Mouse (Mus musculus) right cerebral cortex, postnatal 10 days (tissue): ENCODE data around the gene Tsx.
"Not testable (repeated sequence)": the region's sequence is repeated elsewhere in the genome, so short reads cannot be mapped to it uniquely, and the experiment has no call there.

ENCODE experiments used
- DNase-seq, 2 experiments: peaks; one replicate each; pipeline ENCODE4 v3.0.0; 2021; ENCODE audit warnings: low spot score in 2 of 2

Tsx gene

DNA sequence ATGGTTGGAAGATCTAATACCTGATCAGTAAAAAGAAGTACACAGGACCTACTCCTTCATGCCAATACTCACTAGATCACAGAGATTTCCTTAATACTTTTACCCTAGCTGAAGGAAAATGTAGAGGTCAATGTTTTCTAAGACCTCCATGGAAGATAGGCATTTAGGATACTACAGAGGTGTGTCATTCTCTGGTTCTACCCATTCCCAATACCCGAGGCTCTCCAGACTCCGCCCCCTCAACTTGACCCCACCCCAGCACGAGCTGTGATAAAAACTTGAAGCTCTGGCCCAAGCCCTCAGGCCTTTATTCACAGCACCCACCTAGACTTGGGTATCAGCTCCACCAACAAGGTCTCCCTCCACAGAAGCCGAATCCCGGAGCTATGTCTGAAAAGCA lies at the start of gene Tsx:
Gene Tsx (plus strand): TSS at position 301 of the 400 bp plus-strand sequence.
- no peak for DNase-seq

DNA sequence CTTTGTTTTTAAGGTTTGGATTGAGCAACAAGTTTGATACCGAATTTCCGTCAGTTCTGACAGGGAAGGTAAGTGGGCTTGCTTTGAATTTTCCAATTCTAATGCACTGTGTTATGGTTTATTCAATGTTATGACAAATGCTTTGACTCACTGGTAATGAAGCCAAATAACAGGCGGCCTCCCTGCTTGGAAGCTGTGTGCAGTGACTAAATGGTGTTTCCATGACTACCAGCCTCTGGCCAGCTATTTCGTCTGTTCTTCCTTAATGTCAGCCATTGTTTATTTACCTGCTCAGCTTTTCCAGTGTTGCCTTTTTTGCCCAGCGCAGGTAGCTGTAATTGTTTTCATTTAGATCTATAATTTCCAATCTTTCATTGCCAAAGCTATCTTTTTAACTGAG lies 48.1 kb upstream of the Tsx start:
- DNase-seq, result no peak

DNA sequence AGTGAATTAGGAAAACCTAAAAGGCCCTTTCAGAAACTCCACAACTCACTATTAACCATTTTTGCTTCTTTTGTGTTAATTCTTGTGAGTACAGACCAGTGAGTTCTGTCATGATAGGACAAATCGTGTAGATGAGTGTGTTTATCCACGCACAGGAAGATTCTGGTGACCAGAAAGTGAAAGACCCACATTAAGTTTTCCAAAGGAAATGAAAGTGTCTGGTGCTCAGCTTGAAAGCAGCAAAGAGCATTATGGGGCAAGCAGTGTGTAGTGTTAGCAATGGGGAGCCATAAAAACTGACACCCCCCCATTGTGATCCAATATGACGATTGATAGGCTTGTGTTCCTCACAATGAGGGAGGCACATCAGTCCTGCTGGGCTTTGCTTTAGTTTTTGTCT lies 45.6 kb upstream of the Tsx start:
- no peak for DNase-seq

DNA sequence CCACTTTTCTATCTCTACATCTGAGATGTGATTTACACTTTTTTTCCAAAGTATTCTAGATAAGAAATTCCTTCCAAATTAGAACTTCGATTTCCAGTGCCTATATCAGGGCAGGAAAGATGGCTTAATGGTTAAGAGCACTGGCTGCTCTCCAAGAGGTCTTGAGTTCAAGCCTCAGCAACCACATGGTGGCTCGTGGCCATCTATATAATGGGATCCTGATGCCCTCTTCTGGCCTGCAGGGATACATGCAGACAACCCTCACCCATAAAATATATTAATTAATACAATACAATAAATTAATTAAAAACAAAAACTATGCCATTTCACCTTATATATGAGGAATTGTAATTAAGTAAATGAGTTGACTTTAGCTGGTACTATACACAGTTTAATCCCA lies 43.0 kb upstream of the Tsx start:
- DNase-seq, result no peak

DNA sequence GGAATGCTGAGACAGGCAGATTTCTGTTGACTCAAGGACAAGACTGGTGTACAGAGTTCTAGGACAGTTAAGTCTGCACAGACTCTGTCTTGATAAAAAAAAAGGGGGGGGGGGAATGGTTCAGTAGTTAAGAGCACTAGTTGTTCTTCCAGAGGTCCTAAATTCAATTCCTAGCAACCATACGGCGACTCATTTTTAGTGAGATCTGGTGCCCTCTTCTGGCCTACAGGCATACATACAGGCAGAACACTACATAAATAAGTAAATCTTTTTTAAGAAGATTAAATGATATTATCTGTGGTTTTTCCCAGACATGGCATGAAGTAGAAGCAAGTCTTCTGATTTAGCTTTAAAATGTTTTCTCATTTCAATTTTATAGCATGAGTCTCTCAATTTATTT lies 42.6 kb upstream of the Tsx start:
- no peak for DNase-seq

DNA sequence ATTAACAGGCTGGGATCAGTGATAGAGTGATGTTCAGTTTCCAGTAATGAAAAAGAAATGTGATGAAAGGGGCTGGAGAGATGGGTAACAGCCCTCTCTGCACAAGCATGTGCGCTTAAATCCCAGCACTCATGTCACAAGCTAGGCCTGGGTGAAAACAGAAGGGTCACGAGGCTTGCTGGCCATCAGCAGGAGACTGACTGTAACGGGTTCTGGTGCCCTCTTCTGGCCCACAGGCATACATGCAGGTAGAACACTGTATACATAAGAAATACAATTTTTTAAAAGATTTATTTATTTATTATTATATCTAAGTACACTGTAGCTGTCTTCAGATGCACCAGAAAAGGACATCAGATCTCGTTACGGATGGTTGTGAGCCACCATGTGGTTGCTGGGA lies 40.0 kb upstream of the Tsx start:
- DNase-seq, result no peak

DNA sequence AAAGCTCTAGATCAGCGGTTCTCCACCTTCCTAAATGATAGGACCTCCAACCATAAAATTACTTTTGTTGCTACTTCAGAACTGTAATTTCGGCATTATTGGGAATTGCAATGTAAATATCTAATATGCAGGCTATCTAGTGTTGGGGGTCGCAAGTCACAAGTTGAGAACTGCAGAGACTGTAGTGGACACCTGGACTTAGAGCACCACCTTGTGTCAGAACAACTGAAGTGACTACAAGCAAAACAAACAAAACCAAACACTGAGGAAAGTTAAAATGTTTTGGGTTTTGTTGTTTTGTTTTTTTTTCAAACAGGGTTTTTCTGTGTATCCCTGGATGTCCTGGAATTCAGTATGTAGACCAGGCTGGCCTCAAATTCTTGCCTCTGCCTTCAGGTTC lies 29.7 kb upstream of the Tsx start:
- no peak for DNase-seq

DNA sequence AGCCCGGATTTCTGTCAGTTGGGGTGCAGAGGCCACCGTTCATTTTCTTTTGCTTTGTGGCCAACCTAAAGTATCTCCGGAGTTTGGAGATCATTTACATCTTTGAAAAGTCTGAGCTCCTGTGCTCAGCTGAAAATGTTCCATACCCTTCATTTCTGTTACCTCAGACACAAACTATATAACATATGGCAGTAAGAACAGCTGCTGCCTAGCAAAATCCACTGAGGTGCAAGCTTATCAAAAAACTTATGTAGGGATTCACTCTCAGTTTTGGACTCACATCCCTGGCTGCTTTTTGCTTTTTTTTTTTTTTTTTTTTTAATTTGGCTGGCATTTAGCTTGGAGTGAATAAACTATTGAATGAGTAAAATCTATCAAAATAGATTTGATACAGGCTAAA lies 26.1 kb upstream of the Tsx start:
- DNase-seq, result no peak

DNA sequence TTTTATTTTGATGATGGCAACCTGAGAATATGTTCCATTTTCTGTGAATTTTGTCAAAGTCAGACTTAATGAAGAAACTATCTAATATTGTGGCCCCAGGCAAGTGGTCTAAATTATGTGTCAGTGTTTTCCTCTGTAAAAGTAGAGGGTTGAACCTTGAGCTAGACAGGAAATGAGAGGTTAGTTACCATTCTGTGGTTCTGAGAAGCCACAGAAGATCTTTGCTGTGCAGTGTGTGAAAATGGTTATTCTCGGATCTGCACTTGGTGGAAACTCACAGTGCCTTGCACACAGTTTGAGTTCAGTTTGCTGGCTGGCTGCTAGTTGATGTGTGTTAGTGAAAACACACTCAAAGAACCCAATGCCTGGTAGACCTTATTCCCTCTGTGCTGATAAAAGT lies 20.4 kb upstream of the Tsx start:
- no peak for DNase-seq

DNA sequence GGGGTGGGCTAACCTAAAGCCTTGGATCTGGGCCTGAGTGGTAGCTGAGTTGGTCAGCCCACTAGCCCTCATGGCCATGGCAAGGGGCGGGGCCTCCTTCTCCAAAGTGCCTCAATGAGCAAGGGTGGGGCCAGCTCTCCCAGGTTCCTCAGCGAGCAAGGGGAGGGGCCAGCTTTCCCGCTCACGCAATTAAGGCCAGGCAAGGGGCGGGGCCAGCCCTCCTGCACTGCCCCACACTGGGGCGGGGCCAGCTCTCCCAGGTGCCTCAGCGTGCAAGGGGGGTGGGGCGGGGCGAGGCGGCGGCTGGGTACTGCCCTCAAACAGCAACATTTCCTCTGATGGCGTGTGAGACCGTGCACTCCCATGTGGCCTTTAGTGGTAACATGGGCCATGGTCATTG lies 9.2 kb upstream of the Tsx start:
- DNase-seq, result no peak

DNA sequence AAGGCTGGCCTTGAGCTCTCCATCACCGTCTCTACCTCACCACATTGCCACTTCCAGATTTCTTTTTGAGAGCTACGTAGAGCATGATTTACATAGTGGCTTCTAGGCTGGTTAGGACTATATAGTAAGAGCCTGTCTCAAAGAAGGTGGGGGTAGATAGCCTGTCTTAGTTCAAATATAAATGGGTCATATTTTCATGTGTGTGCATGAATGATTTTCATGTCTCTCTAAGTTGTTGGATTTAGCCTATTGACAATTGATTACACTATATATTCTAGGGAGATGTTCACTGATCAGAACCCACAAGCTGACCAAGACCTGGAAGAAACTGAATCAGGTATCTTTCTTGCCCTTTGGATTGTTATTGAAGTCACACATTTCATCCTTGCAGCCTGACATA lies 7.4 kb downstream of the Tsx start, which contains the start of gene Gm26992:
Gene Gm26992 (plus strand): TSS at position 301 of the 400 bp plus-strand sequence.
- no peak for DNase-seq

DNA sequence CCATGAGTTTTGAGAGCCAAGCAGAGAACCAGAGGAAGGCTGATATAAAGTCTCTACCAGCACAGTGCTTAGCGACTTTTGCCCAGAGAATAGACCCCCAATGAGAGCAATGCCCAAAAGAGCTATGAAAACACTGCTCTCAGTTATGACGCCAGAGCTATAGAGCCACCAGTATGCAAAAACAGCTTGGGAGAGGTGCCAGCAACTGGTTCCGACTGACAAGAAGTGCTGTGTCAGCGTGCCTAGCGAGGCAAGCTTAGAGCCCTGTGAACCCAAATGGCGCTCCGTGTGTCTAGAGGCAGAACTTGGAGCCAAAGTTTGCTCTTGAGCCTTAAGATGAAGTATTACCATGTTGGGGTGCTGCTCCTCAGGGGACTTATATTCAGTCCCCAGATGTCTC lies 13.4 kb downstream of the Tsx start:
- no peak for DNase-seq

DNA sequence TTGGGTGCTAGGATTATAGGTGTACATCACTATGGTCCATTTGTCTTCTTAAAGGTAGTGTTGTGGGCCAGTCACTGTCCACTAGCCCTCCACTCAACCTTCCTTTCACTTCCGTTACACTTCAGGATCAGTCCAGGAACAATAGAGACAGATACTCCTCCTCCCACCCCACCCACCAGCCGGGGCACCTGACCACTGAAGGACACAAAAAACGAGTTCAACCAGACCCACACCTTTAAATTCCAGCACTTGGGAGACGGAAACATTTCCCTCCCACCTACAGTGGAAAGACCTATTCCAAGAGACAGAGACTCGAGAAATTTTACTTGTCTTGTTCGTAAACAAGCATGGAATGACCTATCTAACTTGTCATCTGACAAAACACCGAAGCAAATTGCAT lies 18.0 kb downstream of the Tsx start:
- no peak for DNase-seq

DNA sequence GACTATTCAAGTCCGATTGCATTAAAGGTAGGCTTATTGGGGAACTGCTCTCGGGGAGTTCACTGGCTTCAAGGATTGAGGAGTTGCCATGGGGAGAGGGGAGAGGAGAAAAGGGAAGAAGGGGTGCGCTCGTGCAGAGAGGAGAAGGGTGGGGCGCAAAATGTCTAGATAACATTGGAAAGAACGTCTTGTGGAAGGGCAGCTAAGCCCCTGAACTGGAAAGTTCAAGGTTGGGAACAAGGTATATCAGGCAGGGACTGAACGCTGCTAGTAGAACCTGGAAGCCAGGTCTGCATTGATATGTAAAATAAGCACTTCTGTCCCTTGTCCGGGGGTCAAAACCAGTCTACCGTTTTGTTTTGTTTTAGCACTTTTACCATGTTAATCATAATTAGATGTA lies 23.8 kb downstream of the Tsx start:
- no peak for DNase-seq

DNA sequence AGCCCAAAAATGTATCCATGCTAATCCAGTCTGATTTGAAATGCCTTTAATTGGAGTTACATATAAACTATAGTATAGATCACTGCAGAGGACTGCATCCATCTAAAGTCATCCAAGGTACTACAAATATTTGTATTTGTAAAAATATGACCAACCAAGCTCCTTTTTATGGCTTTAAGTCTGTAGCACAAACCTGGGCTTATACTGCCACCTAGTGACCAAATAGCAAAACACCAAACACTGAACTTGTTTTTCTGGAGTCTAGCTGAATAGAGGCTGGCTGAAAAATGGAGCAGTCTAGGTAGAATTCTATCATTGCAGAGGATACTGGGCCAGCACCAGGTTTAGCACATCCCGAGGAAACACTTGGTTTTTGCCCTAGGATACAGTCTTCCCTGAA lies 26.5 kb downstream of the Tsx start:
- DNase-seq, result peak; percentile 25 to 37

DNA sequence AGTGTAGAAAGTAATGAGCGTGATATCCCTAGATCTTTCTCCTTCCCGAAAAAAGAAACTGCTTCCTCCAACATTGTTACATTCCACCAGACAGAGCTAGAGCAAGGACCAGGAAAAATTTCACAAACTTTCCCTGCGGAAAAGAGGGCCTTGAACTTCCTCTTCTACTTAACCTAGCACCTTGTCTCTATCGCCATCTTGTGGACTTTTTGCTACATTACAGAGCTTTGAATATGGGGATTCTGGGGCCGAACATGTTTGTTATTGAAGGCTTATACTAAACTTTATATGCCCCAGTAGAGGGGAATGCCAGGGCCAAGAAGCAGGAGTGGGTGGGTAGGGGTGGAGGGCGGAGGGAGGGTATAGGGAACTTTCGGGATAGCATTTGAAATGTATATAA lies 29.5 kb downstream of the Tsx start:
- no peak for DNase-seq

DNA sequence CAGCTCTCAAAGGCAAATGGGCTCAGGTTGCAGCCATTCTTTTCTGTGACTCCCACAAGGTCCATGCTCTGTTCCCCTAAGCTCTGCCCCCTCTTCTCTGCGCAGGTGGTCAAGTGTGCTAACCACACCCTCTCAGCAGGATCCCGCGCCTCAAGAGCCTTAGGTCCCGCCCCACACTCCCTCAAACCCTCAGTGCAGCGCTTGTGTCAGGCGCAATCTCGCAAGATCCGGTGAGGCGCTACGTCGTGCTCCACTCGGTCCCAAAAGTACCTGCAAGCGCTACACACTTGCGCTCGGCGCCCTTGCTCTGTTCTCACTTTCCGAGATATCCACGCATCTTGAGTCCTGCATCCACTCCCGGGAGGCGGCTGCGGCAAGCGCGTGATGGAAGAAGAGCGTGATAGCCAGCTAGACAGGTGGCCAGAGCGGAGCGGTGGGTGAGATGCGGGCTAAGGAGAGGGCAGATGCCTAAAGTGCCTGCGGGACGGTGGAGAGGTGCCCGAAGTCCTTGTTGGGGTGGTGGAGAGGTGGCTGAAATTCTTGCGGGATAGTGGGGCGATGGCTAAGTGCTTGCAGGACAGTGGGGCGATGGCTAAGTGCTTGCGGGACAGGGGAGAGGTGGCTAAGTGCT lies 33.4 kb downstream of the Tsx start:
- DNase-seq, result peak in 1 of 2 experiments; percentile 32

DNA sequence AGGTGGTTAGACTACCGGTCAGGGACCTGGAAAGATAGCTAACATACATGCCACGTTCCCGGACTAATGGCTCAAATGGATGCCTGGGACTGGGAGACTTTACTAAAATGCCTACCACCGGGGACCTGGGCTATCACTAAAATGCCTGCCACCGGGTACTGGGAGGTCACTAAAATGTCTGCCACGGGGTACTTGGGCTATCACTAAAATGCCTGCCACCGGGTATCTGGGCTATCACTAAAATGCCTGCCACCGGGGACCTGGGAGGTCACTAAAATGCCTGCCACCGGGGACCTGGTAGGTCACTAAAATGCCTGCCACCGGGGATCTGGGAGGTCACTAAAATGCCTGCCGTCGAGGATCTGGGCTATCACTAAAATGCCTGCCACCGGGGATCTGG lies 34.2 kb downstream of the Tsx start:
- DNase-seq, result not testable (repeated sequence)

DNA sequence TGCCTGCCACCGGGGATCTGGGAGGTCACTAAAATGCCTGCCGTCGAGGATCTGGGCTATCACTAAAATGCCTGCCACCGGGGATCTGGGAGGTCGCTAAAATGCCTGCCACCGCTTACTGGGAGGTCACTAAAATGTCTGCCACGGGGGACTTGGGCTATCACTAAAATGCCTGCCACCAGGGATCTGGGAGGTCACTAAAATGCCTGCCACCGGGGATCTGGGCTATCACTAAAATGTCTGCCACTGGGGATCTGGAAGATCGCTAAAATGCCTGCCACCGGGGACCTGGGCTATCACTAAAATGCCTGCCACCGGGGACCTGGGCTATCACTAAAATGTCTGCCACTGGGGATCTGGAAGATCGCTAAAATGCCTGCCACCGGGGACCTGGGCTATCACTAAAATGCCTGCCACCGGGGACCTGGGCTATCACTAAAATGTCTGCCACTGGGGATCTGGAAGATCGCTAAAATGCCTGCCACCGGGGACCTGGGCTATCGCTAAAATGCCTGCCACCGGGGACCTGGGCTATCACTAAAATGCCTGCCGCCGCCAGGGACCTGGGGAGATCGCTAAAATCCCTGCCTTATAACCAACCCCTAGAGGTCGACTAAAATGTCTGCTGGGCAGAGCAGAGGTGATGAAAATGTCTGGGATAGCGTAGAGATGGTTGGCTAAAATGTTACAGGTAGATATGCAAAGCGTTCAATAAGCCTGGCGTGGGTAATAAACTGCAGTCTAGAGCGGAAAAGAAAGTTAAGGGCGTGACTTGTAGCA lies 34.9 kb downstream of the Tsx start:
- not testable (repeated sequence) for DNase-seq

DNA sequence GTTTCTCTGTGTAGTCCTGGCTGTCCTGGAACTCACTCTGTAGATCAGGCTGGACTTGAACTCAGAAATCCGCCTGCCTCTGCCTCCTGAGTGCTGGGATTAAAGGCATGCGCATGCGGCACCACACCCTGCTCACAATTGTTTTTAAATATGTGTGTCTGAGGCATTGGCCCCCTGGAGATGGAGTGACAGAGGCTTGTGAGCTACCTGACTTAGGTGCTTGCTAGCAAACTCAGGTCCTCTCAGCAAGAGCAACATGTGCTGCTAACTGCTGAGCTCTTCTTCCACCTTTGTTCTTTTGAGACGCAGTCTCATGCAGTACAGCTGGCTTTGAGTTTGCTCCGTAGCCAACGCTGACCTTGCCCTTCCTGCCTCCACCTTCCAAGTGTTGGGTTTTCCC lies 38.5 kb downstream of the Tsx start:
- no peak for DNase-seq

DNA sequence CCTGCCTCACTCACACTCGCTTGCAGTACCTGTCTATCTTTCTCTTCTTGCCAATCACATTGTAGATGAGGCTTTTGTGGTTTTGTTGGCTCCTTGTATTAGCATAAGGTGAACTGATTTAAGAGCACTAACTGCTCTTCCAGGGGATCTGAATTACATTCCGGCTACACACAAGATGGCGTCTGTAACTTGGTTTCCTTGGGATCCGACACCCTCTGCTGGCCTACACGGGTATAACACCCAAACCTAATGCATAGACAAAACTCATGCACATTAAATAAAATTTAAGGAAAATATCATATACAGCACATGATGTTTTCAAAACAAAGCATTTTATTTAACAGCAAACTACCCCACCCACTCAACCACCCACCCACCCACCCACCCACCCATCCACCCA lies 45.8 kb downstream of the Tsx start:
- no peak for DNase-seq

DNA sequence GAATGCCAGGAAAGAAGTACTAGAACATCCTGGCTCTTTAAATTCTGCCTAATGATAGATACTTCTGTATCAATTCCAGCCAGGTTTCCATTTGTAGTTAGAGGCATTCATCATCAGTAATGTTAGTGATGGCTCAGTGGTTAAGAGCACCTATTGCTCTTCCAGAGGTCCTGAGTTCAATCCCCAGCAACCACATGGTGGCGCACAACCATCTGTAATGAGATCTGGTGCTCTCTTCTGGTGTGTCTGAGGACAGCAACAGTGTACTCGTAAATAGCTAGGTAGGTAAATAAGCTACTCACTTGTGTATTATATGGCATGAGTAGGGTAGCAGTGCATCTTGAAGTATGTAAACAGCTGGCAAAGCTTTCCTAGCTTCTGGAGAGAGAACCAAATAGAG lies 54.7 kb downstream of the Tsx start:
- no peak for DNase-seq

DNA sequence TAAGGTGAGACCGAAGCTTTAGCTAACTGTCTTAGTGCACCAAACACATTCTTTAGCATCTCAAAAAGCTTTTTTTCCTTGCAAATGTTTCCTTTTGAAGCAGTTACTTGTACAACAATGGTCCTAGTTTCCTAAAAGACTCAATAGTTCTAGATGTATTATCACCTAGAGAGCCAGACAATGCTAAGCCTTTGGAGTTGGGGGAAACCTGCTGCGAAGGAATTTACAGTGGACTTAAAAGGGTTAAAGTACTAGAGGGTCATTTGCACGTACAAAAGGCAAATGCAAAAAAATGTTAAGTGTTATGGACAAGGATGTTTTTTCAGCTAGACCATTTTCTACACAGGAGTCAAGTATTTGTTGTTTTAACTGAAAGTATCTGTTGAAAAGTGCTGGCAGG lies 58.1 kb downstream of the Tsx start:
- DNase-seq, result no peak
